In genomic region chr15:27783541-27784125, GRCm38 (mm10) we compare ENCODE assay signal across 7 mouse cellular contexts.
DNase-seq lines count a peak whose midpoint lies in the region; ATAC-seq lines count a peak whose summit lies in the region.

No protein-coding gene starts in this region.

- H3K27me3 ChIP-seq in embryonic facial prominence, embryonic 12.5 days: no peaks in the 10 kb centered on the region
- H3K27me3 ChIP-seq in hindbrain, embryonic 12.5 days: no peaks in the 10 kb centered on the region
- H3K27me3 ChIP-seq in limb, embryonic 15.5 days: no peaks in the 10 kb centered on the region
- no peaks in the 10 kb centered on the region for H3K27me3 ChIP-seq in midbrain, embryonic 14.5 days (ENCODE audit: control insufficient read depth, insufficient read depth, low read length)

- no peaks in the 10 kb centered on the region for H3K36me3 ChIP-seq in embryonic facial prominence, embryonic 12.5 days
- H3K36me3 ChIP-seq in hindbrain, embryonic 12.5 days: no peaks in the 10 kb centered on the region
- no peaks in the 10 kb centered on the region for H3K36me3 ChIP-seq in limb, embryonic 15.5 days
- no peaks in the 10 kb centered on the region for H3K36me3 ChIP-seq in midbrain, embryonic 14.5 days (ENCODE audit: control insufficient read depth, insufficient read depth, low read length)

- H3K4me2 ChIP-seq in embryonic facial prominence, embryonic 12.5 days (replicated peaks): peak overlapping the region; percentile 59
- peak overlapping the region; percentile 41 for H3K4me2 ChIP-seq in hindbrain, embryonic 12.5 days (replicated peaks)
- H3K4me2 ChIP-seq in limb, embryonic 15.5 days: peak overlapping the region; percentile 42
- peak overlapping the region; percentile 21 for H3K4me2 ChIP-seq in midbrain, embryonic 14.5 days (ENCODE audit: low read length)

- peak; percentile 68 for DNase-seq in T-cell, adult 2 months (ENCODE audit: low spot score)
- DNase-seq in midbrain, embryonic 14.5 days: peak; percentile 68
- DNase-seq in thymus, postnatal 14 days: peak; percentile 66

- H3K9ac ChIP-seq in embryonic facial prominence, embryonic 12.5 days: peak overlapping the region; percentile 49
- peak overlapping the region; percentile 5 for H3K9ac ChIP-seq in hindbrain, embryonic 12.5 days
- H3K9ac ChIP-seq in limb, embryonic 15.5 days: 0 out of 2 replicates have a peak overlapping the region, but pooled peaks have one; percentile 26
- peak overlapping the region; percentile 23; the same call in 1 of the 2 replicates for H3K9ac ChIP-seq in midbrain, embryonic 14.5 days (replicated peaks; ENCODE audit: low read length)

- peak overlapping the region; percentile 98 for H3K27ac ChIP-seq in embryonic facial prominence, embryonic 12.5 days
- H3K27ac ChIP-seq in hindbrain, embryonic 12.5 days: peak overlapping the region; percentile 92
- peak overlapping the region; percentile 92 for H3K27ac ChIP-seq in limb, embryonic 15.5 days
- peak overlapping the region; percentile 89 for H3K27ac ChIP-seq in midbrain, embryonic 14.5 days (replicated peaks; ENCODE audit: low read depth, low read length)

- peaks cover 95% of the 10 kb centered on the region for H3K4me1 ChIP-seq in embryonic facial prominence, embryonic 12.5 days
- H3K4me1 ChIP-seq in hindbrain, embryonic 12.5 days: peaks cover 98% of the 10 kb centered on the region
- H3K4me1 ChIP-seq in limb, embryonic 15.5 days: peaks cover 90% of the 10 kb centered on the region
- peaks cover 88% of the 10 kb centered on the region for H3K4me1 ChIP-seq in midbrain, embryonic 14.5 days (ENCODE audit: control insufficient read depth, insufficient read depth, low read length)

- peak overlapping the region; percentile 50; the same call in 1 of the 2 replicates for H3K4me3 ChIP-seq in embryonic facial prominence, embryonic 12.5 days
- no peak overlapping the region for H3K4me3 ChIP-seq in hindbrain, embryonic 12.5 days
- peak overlapping the region; percentile 49 for H3K4me3 ChIP-seq in limb, embryonic 15.5 days
- no peak overlapping the region for H3K4me3 ChIP-seq in midbrain, embryonic 14.5 days (replicated peaks; ENCODE audit: low read depth, low read length)

- no peaks in the 10 kb centered on the region for H3K9me3 ChIP-seq in embryonic facial prominence, embryonic 12.5 days
- no peaks in the 10 kb centered on the region for H3K9me3 ChIP-seq in hindbrain, embryonic 12.5 days (replicated peaks)
- no peaks in the 10 kb centered on the region for H3K9me3 ChIP-seq in limb, embryonic 15.5 days
- no peaks in the 10 kb centered on the region for H3K9me3 ChIP-seq in midbrain, embryonic 14.5 days (ENCODE audit: control insufficient read depth, low read length)

- 23% methylated on average over 12 of the region's 12 CpGs for WGBS in embryonic facial prominence, embryonic 12.5 days
- 33% methylated on average over 12 of the region's 12 CpGs for WGBS in hindbrain, embryonic 12.5 days
- 23% methylated on average over 12 of the region's 12 CpGs for WGBS in limb, embryonic 15.5 days
- 26% methylated on average over 12 of the region's 12 CpGs for WGBS in midbrain, embryonic 14.5 days

- no peak for ATAC-seq in embryonic facial prominence, embryonic 12.5 days (ENCODE audit: insufficient number of reproducible peaks, insufficient read depth, low FRiP score, low TSS enrichment)
- peak; percentile 36; the same call in 1 of the 2 replicates for ATAC-seq in hindbrain, embryonic 12.5 days (ENCODE audit: low FRiP score)
- no peak for ATAC-seq in limb, embryonic 15.5 days (ENCODE audit: insufficient number of reproducible peaks, low FRiP score, low TSS enrichment, low read depth)
- ATAC-seq in midbrain, embryonic 14.5 days (ENCODE audit: low FRiP score, low TSS enrichment): peak; percentile 22; the same call in 1 of the 2 replicates
- no peak for ATAC-seq in erythroid progenitor cell, adult 5-6 weeks (replicated peaks; ENCODE audit: low FRiP score, poor library complexity, severe bottlenecking)

Comparison
In these comparisons a context has a peak if more than half of its experiments do, and no peak if none do; other contexts are left out.
1. ATAC-seq: peak in hindbrain, embryonic 12.5 days (single experiment) and midbrain, embryonic 14.5 days (single experiment); none in embryonic facial prominence, embryonic 12.5 days (single experiment), limb, embryonic 15.5 days (single experiment) and erythroid progenitor cell, adult 5-6 weeks (single experiment).
2. H3K4me3 ChIP-seq: peak in embryonic facial prominence, embryonic 12.5 days (single experiment) and limb, embryonic 15.5 days (single experiment); none in hindbrain, embryonic 12.5 days (single experiment) and midbrain, embryonic 14.5 days (single experiment).
3. Peak in every context shown above with its lines, with median percentiles within 50 percentile points of each other: DNase-seq, H3K27ac ChIP-seq, H3K4me2 ChIP-seq and H3K9ac ChIP-seq.